Mouse (Mus musculus): ENCODE data around the gene Noxred1. TPM values are rescaled to one million over a fixed set of nuclear protein-coding genes. Genes with fewer than 3 reads are reported as not detected.
"Not testable (repeated sequence)": the region's sequence is repeated elsewhere in the genome, so short reads cannot be mapped to it uniquely, and the experiment has no call there.

Noxred1 gene
- total and polyA plus RNA-seq, 3 experiments, result 0.17 to 0.19 TPM; not detected in 1

DNA sequence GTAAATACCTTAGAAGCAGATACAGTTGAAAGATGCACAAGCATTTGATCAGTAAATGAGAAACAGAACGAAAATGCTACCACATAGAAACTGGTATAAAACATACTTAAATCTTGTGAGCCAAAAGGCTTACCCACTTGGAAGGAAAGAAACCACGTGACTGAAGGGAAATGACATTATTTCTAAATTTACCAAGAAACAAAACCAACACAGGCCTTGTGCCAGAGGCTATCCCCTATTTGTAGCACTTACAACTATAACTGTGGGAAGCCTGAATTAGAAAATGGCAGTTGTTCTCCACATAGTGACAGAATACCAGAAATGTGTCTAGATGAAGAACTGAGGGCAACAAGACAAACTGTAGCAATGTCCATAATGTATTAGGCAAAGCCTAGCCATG lies 22.5 kb downstream of the Noxred1 start:
- Histone ChIP-seq H3K9me3 (replicated peaks; ENCODE audit: insufficient read depth, low read length) (no peaks in the 10 kb centered on the region), H3K27me3 (ENCODE audit: control insufficient read depth in 1 of 2, insufficient read depth in 2 of 2, low read length in 2 of 2) (no peaks in the 10 kb centered on the region), H3K9ac (ENCODE audit: control insufficient read depth, low read depth, low read length, poor library complexity, severe bottlenecking) (no peak overlapping the region), H3K27ac (ENCODE audit: control insufficient read depth, low read depth, low read length) (no peak overlapping the region), H3K4me3 (ENCODE audit: control insufficient read depth in 1 of 2, insufficient read depth in 1 of 2, low read depth in 2 of 2, low read length in 2 of 2) (no peak overlapping the region), H3K4me1 (ENCODE audit: control insufficient read depth in 1 of 2, insufficient read depth in 2 of 2, low read length in 2 of 2) (peaks cover 3 to 9% of the 10 kb centered on the region in 2 experiments; a peak in 3 of 4 replicates), H3K36me3 (ENCODE audit: control insufficient read depth in 1 of 2, insufficient read depth in 2 of 2, low read length in 2 of 2) (peaks cover 0 to 9% of the 10 kb centered on the region in 2 experiments; a peak in 2 of 4 replicates), H3K79me2 (ENCODE audit: control insufficient read depth, insufficient read depth, low read length, poor library complexity) (no peaks in the 10 kb centered on the region)
- TF ChIP-seq CHD1 (IDR thresholded peaks at IDR 0.05; ENCODE audit: low read depth, low read length), result no peak
- TF ChIP-seq POLR2AphosphoS2 (IDR thresholded peaks at IDR 0.05; ENCODE audit: low read length), result no peak
- no peak for TF ChIP-seq ZC3H11A (IDR thresholded peaks at IDR 0.05; ENCODE audit: low read depth, low read length)
- TF ChIP-seq POLR2A (IDR thresholded peaks at IDR 0.05; ENCODE audit: control insufficient read depth in 1 of 2, insufficient read depth in 1 of 2, low read depth in 1 of 2, low read length in 2 of 2, poor library complexity in 1 of 2), result no peak
- no peak for TF ChIP-seq ZMIZ1 (IDR thresholded peaks at IDR 0.05; ENCODE audit: low read depth, low read length)
- TF ChIP-seq GABPA (IDR thresholded peaks at IDR 0.05; ENCODE audit: low read depth, low read length), result no peak
- no peak for TF ChIP-seq MEF2A (IDR thresholded peaks at IDR 0.05; ENCODE audit: extremely low read depth, insufficient replicate concordance, low read depth, low read length, poor library complexity, severe bottlenecking)
- no peak for TF ChIP-seq MAX (IDR thresholded peaks at IDR 0.05; ENCODE audit: low read length)
- no peak for TF ChIP-seq ZKSCAN1 (IDR thresholded peaks at IDR 0.05; ENCODE audit: low read depth, low read length)
- no peak for TF ChIP-seq ZNF384 (IDR thresholded peaks at IDR 0.05; ENCODE audit: low read depth, low read length)
- no peak for TF ChIP-seq TBP (IDR thresholded peaks at IDR 0.05; ENCODE audit: low read depth, low read length)
- DNase-seq (ENCODE audit: low read depth, low spot score), result no peak

DNA sequence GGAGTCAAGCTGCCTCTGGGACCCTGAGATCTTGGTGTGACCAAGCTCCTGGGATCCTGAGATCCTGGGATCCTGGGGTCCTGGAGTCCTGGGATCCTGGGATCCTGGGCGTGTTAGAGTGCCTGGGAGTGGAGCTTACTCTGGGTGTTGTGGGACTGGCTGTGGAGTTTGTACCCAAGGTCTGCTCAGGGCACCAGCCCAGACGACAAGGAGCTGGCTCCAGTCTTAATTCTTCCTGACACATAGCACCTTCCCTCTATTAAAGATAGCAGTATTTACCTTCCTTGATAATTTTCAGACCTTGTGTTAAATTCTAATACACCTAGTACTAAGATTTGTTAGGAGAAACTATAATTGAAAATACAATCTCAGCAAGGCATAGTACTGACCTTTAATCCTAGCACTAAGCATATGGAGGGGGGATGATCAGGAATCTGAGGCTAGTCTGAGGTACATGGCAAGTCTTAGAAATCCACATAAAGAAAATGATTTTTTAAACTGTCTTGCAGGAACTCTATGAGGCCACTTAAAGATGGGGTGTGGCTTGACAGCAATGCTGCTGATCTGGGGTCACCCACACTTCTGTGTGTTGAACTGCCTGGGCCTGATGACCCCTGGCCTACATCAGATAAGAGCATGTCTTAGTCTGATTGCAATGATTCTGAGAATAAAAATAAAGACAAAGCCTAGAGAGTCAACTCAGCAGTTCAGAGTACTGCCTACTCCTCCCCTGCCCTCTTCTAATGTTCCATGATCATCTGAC lies 25.5 kb downstream of the Noxred1 start:
- H3K27me3 ChIP-seq (ENCODE audit: control insufficient read depth in 1 of 2, insufficient read depth in 2 of 2, low read length in 2 of 2), result no peaks in the 10 kb centered on the region
- DNase-seq (ENCODE audit: low read depth, low spot score), result no peak
- TF ChIP-seq RAD21 (IDR thresholded peaks at IDR 0.05; ENCODE audit: low read depth, low read length) (no peak), MYC (IDR thresholded peaks at IDR 0.05; ENCODE audit: low read depth, low read length) (no peak), E2F4 (IDR thresholded peaks at IDR 0.05; ENCODE audit: borderline replicate concordance, low read depth, low read length) (no peak), NELFE (IDR thresholded peaks at IDR 0.05; ENCODE audit: low read depth, low read length) (no peak), CHD1 (IDR thresholded peaks at IDR 0.05; ENCODE audit: low read depth, low read length) (no peak), ZKSCAN1 (IDR thresholded peaks at IDR 0.05; ENCODE audit: low read depth, low read length) (no peak), MAZ (IDR thresholded peaks at IDR 0.05; ENCODE audit: low read depth, low read length) (no peak), MYB (IDR thresholded peaks at IDR 0.05; ENCODE audit: low read depth, low read length) (no peak), EP300 (IDR thresholded peaks at IDR 0.05; ENCODE audit: low read depth in 1 of 2, low read length in 2 of 2) (no peak), HCFC1 (IDR thresholded peaks at IDR 0.05; ENCODE audit: low read depth, low read length) (no peak), POLR2A (IDR thresholded peaks at IDR 0.05; ENCODE audit: control insufficient read depth in 1 of 2, insufficient read depth in 1 of 2, low read depth in 1 of 2, low read length in 2 of 2, poor library complexity in 1 of 2) (no peak), MXI1 (IDR thresholded peaks at IDR 0.05; ENCODE audit: low read depth, low read length) (no peak), NRF1 (IDR thresholded peaks at IDR 0.05; ENCODE audit: insufficient read depth, low read depth, low read length, poor library complexity, severe bottlenecking) (no peak), POLR2AphosphoS2 (IDR thresholded peaks at IDR 0.05; ENCODE audit: low read length) (no peak), RCOR1 (IDR thresholded peaks at IDR 0.05; ENCODE audit: low read depth, low read length) (no peak), GATA1 (IDR thresholded peaks at IDR 0.05; ENCODE audit: low read depth, low read length) (no peak), ZC3H11A (IDR thresholded peaks at IDR 0.05; ENCODE audit: low read depth, low read length) (no peak)

DNA sequence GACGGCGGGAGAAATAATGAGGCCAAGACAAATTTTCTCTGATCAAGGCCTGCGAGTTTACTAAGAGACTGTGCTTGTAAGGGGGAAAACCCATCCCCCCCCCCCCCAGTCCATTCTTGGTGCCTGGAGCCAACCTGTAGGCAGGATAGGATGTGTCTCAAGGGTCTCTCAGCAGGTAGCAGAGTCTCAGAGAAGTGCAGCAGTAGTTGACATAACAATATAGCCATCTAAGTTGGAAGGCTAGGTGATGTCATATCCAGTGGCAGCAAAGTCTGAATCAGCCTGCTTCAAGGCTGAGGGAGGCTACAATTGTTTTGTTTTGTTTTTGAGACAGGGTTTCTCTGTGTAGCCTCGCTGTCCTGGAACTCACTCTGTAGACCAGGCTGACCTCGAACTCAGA lies 32.7 kb downstream of the Noxred1 start:
- not testable (repeated sequence) for DNase-seq (ENCODE audit: low read depth, low spot score)

More for the DNA sequence above, 25.5 kb downstream of the Noxred1 start:
- peaks cover 3 to 4% of the 10 kb centered on the region in 2 experiments; a peak in 3 of 4 replicates for H3K4me1 ChIP-seq (ENCODE audit: control insufficient read depth in 1 of 2, insufficient read depth in 2 of 2, low read length in 2 of 2)
- H3K27ac ChIP-seq (ENCODE audit: control insufficient read depth, low read depth, low read length), result no peak overlapping the region
- H3K9ac ChIP-seq (ENCODE audit: control insufficient read depth, low read depth, low read length, poor library complexity, severe bottlenecking), result no peak overlapping the region
- H3K79me2 ChIP-seq (ENCODE audit: control insufficient read depth, insufficient read depth, low read length, poor library complexity), result no peaks in the 10 kb centered on the region
- H3K9me3 ChIP-seq (replicated peaks; ENCODE audit: insufficient read depth, low read length), result no peaks in the 10 kb centered on the region
- H3K36me3 ChIP-seq (ENCODE audit: control insufficient read depth in 1 of 2, insufficient read depth in 2 of 2, low read length in 2 of 2), result peaks cover 0 to 7% of the 10 kb centered on the region in 2 experiments; a peak in 2 of 4 replicates
- H3K4me3 ChIP-seq (ENCODE audit: control insufficient read depth in 1 of 2, insufficient read depth in 1 of 2, low read depth in 2 of 2, low read length in 2 of 2), result no peak overlapping the region

More for the DNA sequence above, 32.7 kb downstream of the Noxred1 start:
- not testable (repeated sequence) for H3K4me1 ChIP-seq (ENCODE audit: control insufficient read depth in 1 of 2, insufficient read depth in 2 of 2, low read length in 2 of 2); H3K36me3 ChIP-seq (ENCODE audit: control insufficient read depth in 1 of 2, insufficient read depth in 2 of 2, low read length in 2 of 2); H3K4me3 ChIP-seq (ENCODE audit: control insufficient read depth in 1 of 2, insufficient read depth in 1 of 2, low read depth in 2 of 2, low read length in 2 of 2); H3K79me2 ChIP-seq (ENCODE audit: control insufficient read depth, insufficient read depth, low read length, poor library complexity); H3K9ac ChIP-seq (ENCODE audit: control insufficient read depth, low read depth, low read length, poor library complexity, severe bottlenecking); H3K27ac ChIP-seq (ENCODE audit: control insufficient read depth, low read depth, low read length); H3K9me3 ChIP-seq (replicated peaks; ENCODE audit: insufficient read depth, low read length); H3K27me3 ChIP-seq (ENCODE audit: control insufficient read depth in 1 of 2, insufficient read depth in 2 of 2, low read length in 2 of 2)
